Mouse (Mus musculus) CD8-positive naive resting alpha-beta T cell, adult 2 months (primary cell): ENCODE data around the gene Gorasp2.

Experiments used
- DNase-seq, 2 experiments: peaks; one replicate each; pipeline ENCODE4 v3.0.0; 2022; ENCODE audit warnings: low read depth in 2 of 2, low spot score in 2 of 2

Gene Gorasp2

GRCm38 (mm10) chr2:70657083-70657482 is 4.3 kb upstream of the Gorasp2 start:
- DNase-seq: no peak

- peak in 1 of 2 experiments; percentile 41 for DNase-seq
These were observed 529 bp downstream of the Gorasp2 start, which contains the start of gene Gm26558 for GRCm38 (mm10) chr2:70661715-70662495. TSS of gene Gm26558 (minus strand) at chr2:70662108.

GRCm38 (mm10) chr2:70663764-70664163 is 2.4 kb downstream of the Gorasp2 start:
- peak in 1 of 2 experiments; percentile 28 for DNase-seq

GRCm38 (mm10) chr2:70667016-70667415 is 5.6 kb downstream of the Gorasp2 start:
- no peak for DNase-seq

- no peak for DNase-seq
These were observed 7.9 kb downstream of the Gorasp2 start for GRCm38 (mm10) chr2:70669241-70669640.

- no peak for DNase-seq
These were observed 8.5 kb downstream of the Gorasp2 start for GRCm38 (mm10) chr2:70669896-70670295.

- no peak for DNase-seq
These were observed 11.1 kb downstream of the Gorasp2 start for GRCm38 (mm10) chr2:70672476-70672875.

GRCm38 (mm10) chr2:70673445-70674126 is 12.2 kb downstream of the Gorasp2 start:
- DNase-seq: no peak

- no peak for DNase-seq
These were observed 20.9 kb downstream of the Gorasp2 start for GRCm38 (mm10) chr2:70682324-70682723.

GRCm38 (mm10) chr2:70688454-70689078 is 27.2 kb downstream of the Gorasp2 start:
- no peak for DNase-seq

GRCm38 (mm10) chr2:70690195-70690594 is 28.8 kb downstream of the Gorasp2 start:
- no peak for DNase-seq

GRCm38 (mm10) chr2:70695712-70696111 is 34.3 kb downstream of the Gorasp2 start:
- DNase-seq: no peak

- no peak for DNase-seq
These were observed 39.5 kb downstream of the Gorasp2 start for GRCm38 (mm10) chr2:70700851-70701250.

GRCm38 (mm10) chr2:70701571-70701970 is 40.2 kb downstream of the Gorasp2 start:
- peak; percentile 27 to 28 for DNase-seq

GRCm38 (mm10) chr2:70702403-70702802 is 41.0 kb downstream of the Gorasp2 start:
- DNase-seq: no peak

GRCm38 (mm10) chr2:70708986-70709730 is 47.8 kb downstream of the Gorasp2 start:
- no peak for DNase-seq

GRCm38 (mm10) chr2:70710236-70710635 is 48.9 kb downstream of the Gorasp2 start:
- no peak for DNase-seq

- DNase-seq: no peak
These were observed 49.5 kb downstream of the Gorasp2 start for GRCm38 (mm10) chr2:70710878-70711277.

- no peak for DNase-seq
These were observed 62.4 kb downstream of the Gorasp2 start for GRCm38 (mm10) chr2:70723610-70724243.

GRCm38 (mm10) chr2:70727089-70727488 is 65.7 kb downstream of the Gorasp2 start:
- DNase-seq: no peak

GRCm38 (mm10) chr2:70735534-70735933 is 74.2 kb downstream of the Gorasp2 start:
- DNase-seq: no peak
